8 mouse cellular contexts compared by ENCODE assay signal in the genomic region with DNA sequence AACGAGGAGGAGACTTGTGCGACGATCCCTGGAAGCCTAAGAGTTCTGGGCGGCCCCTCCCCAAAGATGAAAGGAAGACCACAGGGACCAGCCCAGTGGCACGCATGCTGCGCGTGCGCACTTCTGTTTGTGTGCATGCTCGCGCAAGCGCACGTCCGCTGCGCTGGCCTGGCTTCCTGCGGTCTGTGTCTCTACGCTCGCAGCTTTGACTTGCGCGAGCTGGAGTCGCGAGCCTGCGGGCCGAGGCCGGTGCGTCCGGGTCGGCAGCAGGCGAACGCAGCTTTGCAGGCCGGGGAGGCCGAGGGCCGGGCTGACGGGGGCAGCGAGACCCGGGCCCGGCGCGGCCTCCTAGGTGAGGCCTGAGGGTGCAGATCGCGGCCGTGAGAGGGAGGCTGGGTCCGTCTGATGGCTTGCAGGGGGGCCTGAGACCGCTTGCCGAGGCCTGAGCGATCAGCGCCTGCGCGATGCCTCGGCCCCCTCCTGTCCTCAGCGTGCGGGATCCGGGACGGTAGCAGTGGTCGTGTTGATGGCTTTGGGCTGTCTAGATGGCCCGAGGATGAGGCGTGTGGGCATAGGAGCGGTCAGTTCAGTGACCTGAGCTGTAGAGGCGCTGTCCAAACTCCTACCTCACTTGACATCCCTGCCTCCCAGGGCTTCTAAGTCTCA. TPM values are rescaled to one million over a fixed set of nuclear protein-coding genes. Genes with fewer than 3 reads are reported as not detected.
DNase-seq lines count a peak whose midpoint lies in the region; ATAC-seq and TF ChIP-seq lines count a peak whose summit lies in the region.

TSS of gene Zfp12 (plus strand) at position 136 of the 666 bp plus-strand sequence.

- peak; percentile 43; the same call in 1 of the 2 replicates for TF ChIP-seq CTCF in kidney, adult 2 months (conservative IDR thresholded peaks at IDR 0.05; ENCODE audit: insufficient read depth, insufficient read length, low read depth, low read length)
- no peak for TF ChIP-seq CTCF in spleen, adult 2 months (IDR thresholded peaks at IDR 0.05; ENCODE audit: extremely low read depth, insufficient read depth, insufficient read length, insufficient replicate concordance)

- peak within 1 kb of the TSS; percentile 95 for H3K9ac ChIP-seq in embryonic facial prominence, embryonic 13.5 days
- H3K9ac ChIP-seq in limb, embryonic 12.5 days (replicated peaks), result peak within 1 kb of the TSS; percentile 89
- H3K9ac ChIP-seq in midbrain, embryonic 15.5 days, result peak within 1 kb of the TSS; percentile 97

- peaks cover 30% of the 10 kb centered on the region for H3K36me3 ChIP-seq in embryonic facial prominence, embryonic 13.5 days
- no peaks in the 10 kb centered on the region; the same call in 1 of the 2 replicates for H3K36me3 ChIP-seq in kidney, adult 2 months (ENCODE audit: control insufficient read depth, insufficient read depth, low read length)
- peaks cover 36% of the 10 kb centered on the region for H3K36me3 ChIP-seq in limb, embryonic 12.5 days
- H3K36me3 ChIP-seq in midbrain, embryonic 15.5 days (replicated peaks), result peaks cover 5% of the 10 kb centered on the region; the same call in 1 of the 2 replicates
- H3K36me3 ChIP-seq in spleen, adult 2 months (ENCODE audit: control insufficient read depth, insufficient read depth, low read length), result peaks cover 3% of the 10 kb centered on the region

- WGBS in embryonic facial prominence, embryonic 13.5 days, result under 1% methylated on average over 57 of the region's 58 CpGs
- under 1% methylated on average over 58 of the region's 58 CpGs for WGBS in kidney, adult 2 months
- WGBS in limb, embryonic 12.5 days, result under 1% methylated on average over 58 of the region's 58 CpGs
- WGBS in midbrain, embryonic 15.5 days, result under 1% methylated on average over 58 of the region's 58 CpGs
- under 1% methylated on average over 58 of the region's 58 CpGs for whole genome bisulfite sequencing in spleen, adult 2 months

- peaks cover 14% of the 10 kb centered on the region for H3K4me1 ChIP-seq in embryonic facial prominence, embryonic 13.5 days
- peaks cover 4% of the 10 kb centered on the region for H3K4me1 ChIP-seq in kidney, adult 2 months (ENCODE audit: control insufficient read depth, insufficient read depth, low read length)
- H3K4me1 ChIP-seq in limb, embryonic 12.5 days (replicated peaks), result peaks cover 19% of the 10 kb centered on the region
- peaks cover 24% of the 10 kb centered on the region for H3K4me1 ChIP-seq in midbrain, embryonic 15.5 days
- no peaks in the 10 kb centered on the region; the same call in 1 of the 2 replicates for H3K4me1 ChIP-seq in spleen, adult 2 months (ENCODE audit: control insufficient read depth, insufficient read depth, insufficient read length)

- H3K27ac ChIP-seq in embryonic facial prominence, embryonic 13.5 days, result peak within 1 kb of the TSS; percentile 98
- peak within 1 kb of the TSS; percentile 36 for H3K27ac ChIP-seq in kidney, adult 2 months (ENCODE audit: insufficient read depth, low read depth, low read length)
- peak within 1 kb of the TSS; percentile 99 for H3K27ac ChIP-seq in limb, embryonic 12.5 days
- H3K27ac ChIP-seq in midbrain, embryonic 15.5 days, result peak within 1 kb of the TSS; percentile 99
- H3K27ac ChIP-seq in spleen, adult 2 months (ENCODE audit: insufficient read depth, low read length), result peak within 1 kb of the TSS; percentile 77

- H3K27me3 ChIP-seq in embryonic facial prominence, embryonic 13.5 days, result no peaks in the 10 kb centered on the region
- H3K27me3 ChIP-seq in kidney, adult 2 months (replicated peaks; ENCODE audit: control insufficient read depth, insufficient read depth, low read length), result no peaks in the 10 kb centered on the region
- no peaks in the 10 kb centered on the region for H3K27me3 ChIP-seq in limb, embryonic 12.5 days
- no peaks in the 10 kb centered on the region for H3K27me3 ChIP-seq in midbrain, embryonic 15.5 days (replicated peaks)
- no peaks in the 10 kb centered on the region for H3K27me3 ChIP-seq in spleen, adult 2 months (ENCODE audit: control insufficient read depth, insufficient read depth, low read length)

- peak; percentile 96 for DNase-seq in 3134 (ENCODE audit: extremely low read depth, insufficient read length, low spot score)
- peak; percentile 94 to 95 for DNase-seq in adrenal gland, postnatal 36 days
- DNase-seq in heart, adult 18-20 months, result peak; percentile 93 to 97
- DNase-seq in kidney, adult 2 months, result peak; percentile 98
- DNase-seq in spleen, adult 2 months (ENCODE audit: low read depth in 1 of 2, low spot score in 2 of 2), result peak; percentile 82 to 88

- TF ChIP-seq POLR2A in kidney, adult 2 months (IDR thresholded peaks at IDR 0.05; ENCODE audit: low read depth, low read length), result peak; percentile 79
- peak; percentile 76; the same call in 1 of the 2 replicates for TF ChIP-seq POLR2A in spleen, adult 2 months (IDR thresholded peaks at IDR 0.05; ENCODE audit: low read depth, low read length)

- H3K4me3 ChIP-seq in embryonic facial prominence, embryonic 13.5 days, result peak within 1 kb of the TSS; percentile 85
- peak within 1 kb of the TSS; percentile 73 for H3K4me3 ChIP-seq in kidney, adult 2 months (ENCODE audit: insufficient read depth, low read depth, low read length)
- H3K4me3 ChIP-seq in limb, embryonic 12.5 days (replicated peaks), result peak within 1 kb of the TSS; percentile 90
- peak within 1 kb of the TSS; percentile 93 for H3K4me3 ChIP-seq in midbrain, embryonic 15.5 days
- peak within 1 kb of the TSS; percentile 78 for H3K4me3 ChIP-seq in spleen, adult 2 months (ENCODE audit: extremely low read depth, insufficient read depth, insufficient read length)

- peak within 1 kb of the TSS; percentile 79 for H3K4me2 ChIP-seq in embryonic facial prominence, embryonic 13.5 days
- peak within 1 kb of the TSS; percentile 75 for H3K4me2 ChIP-seq in limb, embryonic 12.5 days
- peak within 1 kb of the TSS; percentile 87 for H3K4me2 ChIP-seq in midbrain, embryonic 15.5 days

- peak; percentile 96 for ATAC-seq in embryonic facial prominence, embryonic 13.5 days (ENCODE audit: insufficient number of reproducible peaks, insufficient read depth, low FRiP score, low TSS enrichment, low read depth)
- peak; percentile 96 for ATAC-seq in limb, embryonic 12.5 days (ENCODE audit: insufficient number of reproducible peaks, insufficient read depth, low FRiP score, low TSS enrichment, low read depth)
- ATAC-seq in midbrain, embryonic 15.5 days (replicated peaks), result peak; percentile 99

- no peaks in the 10 kb centered on the region for H3K9me3 ChIP-seq in embryonic facial prominence, embryonic 13.5 days
- no peaks in the 10 kb centered on the region for H3K9me3 ChIP-seq in limb, embryonic 12.5 days
- H3K9me3 ChIP-seq in midbrain, embryonic 15.5 days, result no peaks in the 10 kb centered on the region

RNA-seq across cellular contexts. Expression of gene Zfp12, which starts in this region (rescaled TPM):
- total RNA-seq in adrenal gland, postnatal 36 days (2021), result 10 to 100 TPM; 22.2 to 22.9 TPM
- polyA plus RNA-seq in embryonic facial prominence, embryonic 13.5 days (2015; fragmentation: Nextera tagmentation; extraction: Ambion mirVana), result 23.0 and 24.4 TPM in 2 replicates
- 1 to 10 TPM; 8.3 to 9.6 TPM for total RNA-seq in heart, adult 18-20 months (2021)
- 8.5 and 9.6 TPM in 2 replicates for polyA plus RNA-seq in kidney, adult 2 months (2012; rRNA removed)
- polyA plus RNA-seq in limb, embryonic 12.5 days (2016; fragmentation: Nextera tagmentation; extraction: Ambion mirVana), result 25.1 and 26.1 TPM in 2 replicates
- polyA plus RNA-seq in midbrain, embryonic 15.5 days (2015; fragmentation: Nextera tagmentation; extraction: Ambion mirVana), result 22.5 and 22.8 TPM in 2 replicates
- polyA plus RNA-seq in spleen, adult 2 months (2012; rRNA removed), result 9.0 and 10.0 TPM in 2 replicates

Comparison
In these comparisons a context has a peak if more than half of its experiments do, and no peak if none do; other contexts are left out.
1. Peak in every context shown above with its lines: DNase-seq, ATAC-seq, H3K4me3 ChIP-seq and H3K27ac ChIP-seq.
2. H3K27ac ChIP-seq: peak in every context shown above with its lines; median percentile 99 in limb, embryonic 12.5 days; 99 in midbrain, embryonic 15.5 days; 98 in embryonic facial prominence, embryonic 13.5 days; 77 in spleen, adult 2 months; 36 in kidney, adult 2 months.